Mouse (Mus musculus) liver, embryonic 18 days (tissue): ENCODE results near the gene 2610042L04Rik. TPM values are rescaled to one million over a fixed set of nuclear protein-coding genes. Genes with fewer than 3 reads are reported as not detected.

Experiments used
- polyA plus RNA-seq: library from polyadenylated mRNA; depleted of rRNA; stranded (reverse); fragments of >200 nt; gene quantifications from 2 replicates; pipeline ENCODE4 v1.2.3, GENCODE M21; 2012; rRNA removed

The 2610042L04Rik gene
- polyA plus RNA-seq: not detected in 2 replicates

DNA sequence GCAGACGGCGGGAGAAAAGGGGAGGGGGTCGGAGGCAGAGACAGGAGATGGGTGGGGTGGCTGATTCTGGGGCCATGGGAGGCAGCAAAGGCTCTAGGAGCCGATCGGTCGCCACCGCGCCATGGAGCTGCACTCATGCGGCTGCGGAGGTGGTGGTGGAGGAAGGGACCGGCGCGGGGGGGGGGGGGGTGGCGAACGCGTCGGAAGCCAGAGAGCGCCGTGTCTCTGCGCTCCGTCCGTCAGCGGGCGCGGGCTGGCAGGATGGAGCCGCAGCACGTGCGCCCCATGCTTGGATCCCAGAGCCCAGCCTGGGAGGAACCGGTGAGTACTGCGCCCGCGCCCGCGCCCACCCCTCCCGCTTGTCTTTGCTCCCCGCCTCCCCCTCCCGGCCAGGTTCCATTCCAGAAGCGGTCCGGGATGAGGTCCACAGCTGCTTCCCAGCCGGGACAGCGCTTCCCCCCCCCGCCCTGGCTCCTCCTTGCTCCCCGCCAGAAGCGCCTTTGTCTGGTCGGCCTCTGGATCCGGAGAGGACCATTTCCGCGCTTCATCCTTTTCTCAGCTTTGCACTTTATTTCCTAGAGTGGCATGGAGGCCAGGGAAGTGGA is at the start of gene 2610042L04Rik:
TSS of gene 2610042L04Rik (plus strand) at position 288 of the 605 bp plus-strand sequence.

DNA sequence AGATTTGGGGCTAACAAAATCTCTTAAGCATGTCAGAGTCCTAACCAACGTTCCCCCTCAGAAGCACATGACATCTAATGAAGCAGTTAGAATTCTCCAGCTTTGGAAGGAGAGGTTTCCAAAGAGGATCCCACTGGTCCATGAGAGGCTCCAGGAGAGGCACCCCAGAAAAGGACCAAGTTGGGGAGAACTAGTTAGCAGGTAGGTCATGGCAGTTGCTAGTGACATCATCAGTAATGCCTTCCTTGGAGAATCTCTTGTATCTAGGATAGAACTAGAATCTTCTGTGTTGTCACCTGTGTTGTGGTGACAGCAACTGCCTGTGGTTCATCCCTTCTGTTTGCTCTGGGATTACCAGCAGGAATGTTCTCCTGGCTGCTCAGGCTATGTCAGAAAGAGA is 17.6 kb upstream of the 2610042L04Rik start, which contains the start of gene Gm3149:
TSS of gene Gm3149 (plus strand) at position 301 of the 400 bp plus-strand sequence.

DNA sequence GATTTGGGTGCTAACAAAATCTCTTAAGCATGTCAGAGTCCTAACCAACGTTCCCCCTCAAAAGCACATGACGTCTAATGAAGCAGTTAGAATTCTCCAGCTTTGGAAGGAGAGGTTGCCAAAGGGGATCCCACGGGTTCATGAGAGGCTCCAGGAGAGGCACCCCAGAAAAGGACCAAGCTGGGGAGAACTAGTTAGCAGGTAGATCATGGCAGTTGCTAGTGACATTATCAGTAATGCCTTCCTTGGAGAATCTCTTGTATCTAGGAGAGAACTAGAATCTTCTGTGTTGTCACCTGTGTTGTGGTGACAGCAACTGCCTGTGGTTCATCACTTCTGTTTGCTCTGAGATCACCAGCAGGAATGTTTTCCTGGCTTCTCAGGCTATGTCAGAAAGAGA is 62.7 kb downstream of the 2610042L04Rik start, which contains the start of gene Gm3159:
TSS of gene Gm3159 (plus strand) at position 301 of the 400 bp plus-strand sequence.

Other genes with a start within 250 kb of the 2610042L04Rik start
- 0.01 TPM in 1 of 2 replicates, not detected in the other for gene Gm8108, start 224.2 kb upstream of the 2610042L04Rik start, polyA plus RNA-seq
- not detected in 2 replicates for gene Gm3127, start 169.7 kb upstream of the 2610042L04Rik start, polyA plus RNA-seq
- not detected in 2 replicates for gene Gm2974, start 152.2 kb upstream of the 2610042L04Rik start, polyA plus RNA-seq
- gene Gm3138, start 85.1 kb upstream of the 2610042L04Rik start, polyA plus RNA-seq: not detected in 2 replicates
- gene Gm3149, start 17.5 kb upstream of the 2610042L04Rik start, polyA plus RNA-seq: not detected in 2 replicates
- gene Gm3159, start 62.8 kb downstream of the 2610042L04Rik start, polyA plus RNA-seq: not detected in 2 replicates
- not detected in 2 replicates for gene Gm3164, start 80.7 kb downstream of the 2610042L04Rik start, polyA plus RNA-seq
- not detected in 2 replicates for gene Gm3173, start 96.2 kb downstream of the 2610042L04Rik start, polyA plus RNA-seq
- gene Gm3182, start 147.0 kb downstream of the 2610042L04Rik start, polyA plus RNA-seq: not detected in 2 replicates
- not detected in 2 replicates for gene Gm3047, start 220.6 kb downstream of the 2610042L04Rik start, polyA plus RNA-seq